Mouse (Mus musculus): Measurements from ENCODE around the gene Gm49325.
A peak's percentile ranks its signal among the peaks of the same experiment; 100 is the strongest.

- TF ChIP-seq CTCF (IDR thresholded peaks at IDR 0.05; ENCODE audit: low read depth) (peak; percentile 60), EP300 (IDR thresholded peaks at IDR 0.05; ENCODE audit: low read depth) (no peak)
Observed at GRCm38 (mm10) chr10:77629970-77630369, 24.0 kb downstream of the Gm49325 start.
